Mouse (Mus musculus) lung, adult 18-20 months (tissue): ENCODE measurements around the gene Gm28374.

Experiments
- DNase-seq, 2 experiments: peaks; one replicate each; pipeline ENCODE4 v3.0.0; 2022; ENCODE audit warnings: mixed read lengths in 2 of 2

The Gm28374 gene

GRCm38 (mm10) chr19:6085417-6085879 is 3.4 kb upstream of the Gm28374 start:
- DNase-seq = peak; percentile 47 to 54

- peak; percentile 96 to 97 for DNase-seq
Observed at GRCm38 (mm10) chr19:6084478-6085248, 2.6 kb upstream of the Gm28374 start, which contains the start of the genes Zfpl1 and Cdca5. TSS of gene Zfpl1 (minus strand) at chr19:6084956. TSS of gene Cdca5 (plus strand) at chr19:6084983.

- DNase-seq = no peak
Observed at GRCm38 (mm10) chr19:6079983-6080480, 2.0 kb downstream of the Gm28374 start, which contains the start of gene Tmem262. TSS of gene Tmem262 (plus strand) at chr19:6080033.

- peak; percentile 88 to 90 for DNase-seq
Observed at GRCm38 (mm10) chr19:6076564-6077393, 5.3 kb downstream of the Gm28374 start, which contains the start of gene Vps51. TSS of gene Vps51 (minus strand) at chr19:6077231.

GRCm38 (mm10) chr19:6073889-6074288 is 8.2 kb downstream of the Gm28374 start:
- no peak for DNase-seq

- no peak for DNase-seq
Observed at GRCm38 (mm10) chr19:6071261-6071660, 10.8 kb downstream of the Gm28374 start.

- DNase-seq = no peak
Observed at GRCm38 (mm10) chr19:6070571-6071250, 11.3 kb downstream of the Gm28374 start.

- DNase-seq = no peak
Observed at GRCm38 (mm10) chr19:6069851-6070250, 12.2 kb downstream of the Gm28374 start.

- no peak for DNase-seq
Observed at GRCm38 (mm10) chr19:6068951-6069350, 13.1 kb downstream of the Gm28374 start.

GRCm38 (mm10) chr19:6067724-6068415 is 14.2 kb downstream of the Gm28374 start, which contains the start of gene Tm7sf2:
TSS of gene Tm7sf2 (minus strand) at chr19:6068373.
- peak; percentile 93 to 95 for DNase-seq

- peak; percentile 76 to 84 for DNase-seq
Observed at GRCm38 (mm10) chr19:6067011-6067723, 14.9 kb downstream of the Gm28374 start.

GRCm38 (mm10) chr19:6066571-6066970 is 15.5 kb downstream of the Gm28374 start:
- DNase-seq = no peak

- no peak for DNase-seq
Observed at GRCm38 (mm10) chr19:6063081-6063480, 19.0 kb downstream of the Gm28374 start.

- DNase-seq = no peak
Observed at GRCm38 (mm10) chr19:6062418-6062817, 19.6 kb downstream of the Gm28374 start.

GRCm38 (mm10) chr19:6061641-6062302 is 20.3 kb downstream of the Gm28374 start:
- DNase-seq = peak; percentile 36 to 42

- DNase-seq = peak; percentile 96 to 97
Observed at GRCm38 (mm10) chr19:6061021-6061533, 21.0 kb downstream of the Gm28374 start, which contains the start of gene Znhit2. TSS of gene Znhit2 (plus strand) at chr19:6061192.

- no peak for DNase-seq
Observed at GRCm38 (mm10) chr19:6058966-6059365, 23.1 kb downstream of the Gm28374 start.

GRCm38 (mm10) chr19:6058513-6058912 is 23.5 kb downstream of the Gm28374 start:
- DNase-seq = no peak

GRCm38 (mm10) chr19:6057313-6058096 is 24.6 kb downstream of the Gm28374 start, which contains the start of the genes Mrpl49 and Fau:
TSS of gene Mrpl49 (minus strand) at chr19:6057785.
TSS of gene Fau (plus strand) at chr19:6057844.
- peak; percentile 98 to 99 for DNase-seq
